Mouse (Mus musculus) CH12.LX (cell line): ENCODE data around the gene Casz1. TPM values are rescaled to one million over a fixed set of nuclear protein-coding genes. Genes with fewer than 3 reads are reported as not detected.

Experiments used
- DNase-seq: peaks from one replicate; pipeline ENCODE4 v3.0.0-alpha.2; 2013; ENCODE audit errors: extremely low read depth
- H3K27ac ChIP-seq: 2 replicates; pipeline ENCODE4 v1.5.1; 2012; ENCODE audit warnings: low read depth, mild to moderate bottlenecking, control low read depth, moderate library complexity; ENCODE audit not compliant: insufficient read depth
- H3K27me3 ChIP-seq: replicated peaks from 2 replicates; pipeline ENCODE3; 2012; ENCODE audit warnings: inconsistent platforms
- H3K36me3 ChIP-seq, 2 experiments: replicated peaks in 1 of 2; 2 replicates each; pipeline versions ENCODE3 to v1.6.1; 2012; ENCODE audit warnings: inconsistent platforms in 1 of 2, low read length in 1 of 2, mild to moderate bottlenecking in 1 of 2, mixed read lengths in 1 of 2, moderate library complexity in 1 of 2; ENCODE audit not compliant: control insufficient read depth in 1 of 2, insufficient read depth in 1 of 2
- H3K4me1 ChIP-seq, 2 experiments: 2 replicates each; pipeline ENCODE4 v1.6.1; 2012; ENCODE audit warnings: inconsistent platforms in 1 of 2, moderate library complexity in 1 of 2; ENCODE audit not compliant: insufficient read depth in 2 of 2, control insufficient read depth in 1 of 2
- H3K4me2 ChIP-seq: 2 replicates; pipeline ENCODE4 v1.6.1; 2012; ENCODE audit warnings: low read depth, mild to moderate bottlenecking, control low read depth; ENCODE audit not compliant: poor library complexity, insufficient read depth, severe bottlenecking
- H3K4me3 ChIP-seq, 3 experiments: fragments of 150-350 bp in 1 of 3; sonication (generic) in 1 of 3; replicated peaks in 1 of 3; 2 replicates each; pipeline versions ENCODE3 to v1.5.1; 2011 to 2012; ENCODE audit warnings: low read depth in 2 of 3, low read length in 2 of 3, mild to moderate bottlenecking in 2 of 3, moderate library complexity in 2 of 3, control low read depth in 1 of 3, improper control_type of control experiment in 1 of 3, inconsistent platforms in 1 of 3, mixed read lengths in 1 of 3; ENCODE audit not compliant: poor library complexity in 1 of 3
- H3K79me2 ChIP-seq: replicated peaks from 2 replicates; pipeline ENCODE4 v1.6.1; 2012; ENCODE audit warnings: mild to moderate bottlenecking, moderate library complexity; ENCODE audit not compliant: control insufficient read depth, poor library complexity, insufficient read depth, severe bottlenecking; ENCODE audit errors: extremely low read depth
- H3K9ac ChIP-seq: 2 replicates; pipeline ENCODE4 v1.6.1; 2012; ENCODE audit warnings: low read depth, mild to moderate bottlenecking, control low read depth, moderate library complexity; ENCODE audit not compliant: insufficient read depth
- H3K9me3 ChIP-seq: replicated peaks from 2 replicates; pipeline ENCODE3; 2012; ENCODE audit warnings: low read length, inconsistent platforms, mixed read lengths
- CHD1 ChIP-seq: IDR thresholded peaks from 2 replicates; pipeline ENCODE4 v1.6.1; 2012; ENCODE audit warnings: low read depth, low read length, improper control_type of control experiment, inconsistent platforms
- CHD2 ChIP-seq: IDR thresholded peaks from 2 replicates; pipeline ENCODE4 v1.6.1; 2011; ENCODE audit warnings: low read length, improper control_type of control experiment
- CTCF ChIP-seq, 2 experiments: IDR thresholded peaks in 1 of 2; conservative IDR thresholded peaks in 1 of 2; 2 replicates each; pipeline ENCODE4 v1.5.1; 2011 to 2012; ENCODE audit warnings: low read depth in 2 of 2, low read length in 2 of 2, improper control_type of control experiment in 1 of 2, inconsistent platforms in 1 of 2, mild to moderate bottlenecking in 1 of 2, moderate library complexity in 1 of 2
- E2F4 ChIP-seq: IDR thresholded peaks from 2 replicates; pipeline ENCODE4 v1.6.1; 2011; ENCODE audit warnings: low read depth, low read length, improper control_type of control experiment; ENCODE audit not compliant: insufficient replicate concordance
- ELF1 ChIP-seq: IDR thresholded peaks from 2 replicates; pipeline ENCODE4 v1.6.1; 2014; ENCODE audit warnings: low read depth, mild to moderate bottlenecking, inconsistent platforms, low read length, improper control_type of control experiment
- EP300 ChIP-seq: IDR thresholded peaks from 2 replicates; pipeline ENCODE4 v1.6.1; 2011; ENCODE audit warnings: low read length, improper control_type of control experiment
- ETS1 ChIP-seq: conservative IDR thresholded peaks from 2 replicates; pipeline ENCODE4 v1.6.1; 2012; ENCODE audit warnings: low read depth, mild to moderate bottlenecking, inconsistent platforms, low read length, improper control_type of control experiment, moderate library complexity
- HCFC1 ChIP-seq: IDR thresholded peaks from 2 replicates; pipeline ENCODE4 v1.6.1; 2012; ENCODE audit warnings: low read depth, mild to moderate bottlenecking, inconsistent platforms, low read length, improper control_type of control experiment
- IRF4 ChIP-seq: IDR thresholded peaks from 2 replicates; pipeline ENCODE4 v1.6.1; 2014; ENCODE audit warnings: low read depth, mild to moderate bottlenecking, inconsistent platforms, low read length, improper control_type of control experiment
- MAX ChIP-seq: IDR thresholded peaks from 2 replicates; pipeline ENCODE4 v1.6.1; 2011; ENCODE audit warnings: low read length, improper control_type of control experiment
- MXI1 ChIP-seq: IDR thresholded peaks from 2 replicates; pipeline ENCODE4 v1.6.1; 2011; ENCODE audit warnings: mild to moderate bottlenecking, low read depth, low read length, improper control_type of control experiment
- NELFE ChIP-seq: IDR thresholded peaks from 2 replicates; pipeline ENCODE4 v1.6.1; 2011; ENCODE audit warnings: low read depth, low read length, improper control_type of control experiment
- PAX5 ChIP-seq: IDR thresholded peaks from 2 replicates; pipeline ENCODE4 v1.6.1; 2012; ENCODE audit warnings: low read length, inconsistent platforms, mixed read lengths
- POLR2AphosphoS2 ChIP-seq: IDR thresholded peaks from 2 replicates; pipeline ENCODE4 v1.6.1; 2011; ENCODE audit warnings: low read depth, low read length, improper control_type of control experiment
- RAD21 ChIP-seq: IDR thresholded peaks from 2 replicates; pipeline ENCODE4 v1.6.1; 2011; ENCODE audit warnings: low read depth, mild to moderate bottlenecking, low read length, improper control_type of control experiment, moderate library complexity
- RCOR1 ChIP-seq: conservative IDR thresholded peaks from 2 replicates; pipeline ENCODE4 v1.6.1; 2012; ENCODE audit warnings: low read depth, mild to moderate bottlenecking, inconsistent platforms, low read length, improper control_type of control experiment
- SMC3 ChIP-seq: IDR thresholded peaks from 2 replicates; pipeline ENCODE4 v1.6.1; 2011; ENCODE audit warnings: low read depth, low read length, improper control_type of control experiment
- UBTF ChIP-seq: IDR thresholded peaks from 2 replicates; pipeline ENCODE4 v1.6.1; 2012; ENCODE audit warnings: low read depth, mild to moderate bottlenecking, inconsistent platforms, low read length, improper control_type of control experiment, moderate library complexity
- USF1 ChIP-seq: IDR thresholded peaks from 2 replicates; pipeline ENCODE4 v1.6.1; 2014; ENCODE audit warnings: low read depth, mild to moderate bottlenecking, inconsistent platforms, low read length, improper control_type of control experiment
- USF2 ChIP-seq: conservative IDR thresholded peaks from 2 replicates; pipeline ENCODE4 v1.6.1; 2011; ENCODE audit warnings: low read depth, low read length, improper control_type of control experiment
- ZC3H11A ChIP-seq: IDR thresholded peaks from 2 replicates; pipeline ENCODE4 v1.6.1; 2012; ENCODE audit warnings: low read depth, mild to moderate bottlenecking, inconsistent platforms, low read length, improper control_type of control experiment
- ZMIZ1 ChIP-seq: IDR thresholded peaks from 2 replicates; pipeline ENCODE4 v1.6.1; 2012; ENCODE audit warnings: low read depth, mild to moderate bottlenecking, inconsistent platforms, low read length, improper control_type of control experiment
- ZNF384 ChIP-seq: IDR thresholded peaks from 2 replicates; pipeline ENCODE4 v1.6.1; 2012; ENCODE audit warnings: low read depth, low read length, improper control_type of control experiment, inconsistent platforms
- dilution Hi-C: fragments of 300-500 bp; cut with MboI; formaldehyde crosslinking; loops from 2 replicates; pipeline ENCODE4 v1.14.3; 2020; ENCODE audit warnings: low sequenced_read_pairs; ENCODE audit not compliant: extremely low pct_unique_long_range_greater_than_20kb, extremely low pct_ligation_motif_present
- in situ Hi-C: fragments of 300-500 bp; cut with MboI; formaldehyde crosslinking; loops from 3 replicates; pipeline ENCODE4 v1.14.3; 2019; ENCODE audit warnings: low sequenced_read_pairs, low pct_ligation_motif_present, low pct_unique_long_range_greater_than_20kb, mixed read lengths
- polyA plus RNA-seq: library from polyadenylated mRNA; unstranded; fragments of >175 nt; gene quantifications from 2 replicates; pipeline ENCODE4 v1.2.1, GENCODE M21; 2012; ENCODE audit warnings: low read depth; ENCODE audit not compliant: insufficient read length
- total RNA-seq, 2 experiments: library from RNA; depleted of rRNA; stranded (reverse); fragments of 300-350 nt in 1 of 2; fragments of >200 nt in 1 of 2; gene quantifications; 2 replicates each; pipeline ENCODE4 v1.2.3; 2012 to 2014

The Casz1 gene
- total and polyA plus RNA-seq, 3 experiments: 0.12 to 0.36 (median 0.17) TPM

GRCm38 (mm10) chr4:148807397-148807796, 3.2 kb downstream of the Casz1 start:
- no peak for DNase-seq
- dilution Hi-C loops (no loop called here), in situ Hi-C loops (no loop called here)
- no peaks in the 10 kb centered on the region for H3K4me1 ChIP-seq
- no peak overlapping the region for H3K4me2 ChIP-seq
- H3K27me3 ChIP-seq: peaks cover 92% of the 10 kb centered on the region
- H3K9ac ChIP-seq: no peak overlapping the region
- no peaks in the 10 kb centered on the region for H3K36me3 ChIP-seq
- no peak overlapping the region for H3K27ac ChIP-seq
- peaks cover 7% of the 10 kb centered on the region for H3K9me3 ChIP-seq
- TF ChIP-seq RAD21 (no peak), USF1 (no peak), ZMIZ1 (no peak), CHD2 (no peak), NELFE (no peak), ZC3H11A (no peak), ETS1 (no peak), MXI1 (no peak), EP300 (no peak), ZNF384 (no peak), E2F4 (no peak), HCFC1 (no peak), MAX (no peak), UBTF (no peak), POLR2AphosphoS2 (no peak), IRF4 (no peak), RCOR1 (no peak), ELF1 (no peak), SMC3 (no peak), CHD1 (no peak)
- TF ChIP-seq, all 38 proteins: peak for 0
- no peak overlapping the region for H3K4me3 ChIP-seq
- H3K79me2 ChIP-seq: no peaks in the 10 kb centered on the region

- DNase-seq: no peak
- dilution Hi-C loops: no loop called here
- Histone ChIP-seq H3K4me3 (no peak overlapping the region), H3K4me2 (no peak overlapping the region), H3K79me2 (no peaks in the 10 kb centered on the region), H3K9me3 (peaks cover 7% of the 10 kb centered on the region), H3K27me3 (peaks cover 91% of the 10 kb centered on the region), H3K4me1 (no peaks in the 10 kb centered on the region), H3K36me3 (no peaks in the 10 kb centered on the region), H3K27ac (no peak overlapping the region), H3K9ac (no peak overlapping the region)
- in situ Hi-C loops: no loop called here
- no peak for TF ChIP-seq USF2
- no peak for TF ChIP-seq RAD21
- no peak for TF ChIP-seq CTCF (conservative IDR thresholded peaks at IDR 0.05 in 1 of 2, IDR thresholded peaks at IDR 0.05 in 1 of 2; ENCODE audit: low read depth in 2 of 2, low read length in 2 of 2)
- no peak for TF ChIP-seq PAX5
These were observed 4.6 kb downstream of the Casz1 start for GRCm38 (mm10) chr4:148808839-148809238.
